Mouse (Mus musculus): ENCODE measurements at regions not wholly inside any gene's neighbourhood (a gene's known extent, or its start where the extent isn't known, plus 50 kb on each side); places are given as distances from the start of the nearest gene placed in this dataset.

- H3K9me3 ChIP-seq, result no peaks in the 10 kb centered on the region
- H3K27ac ChIP-seq, result no peak overlapping the region
- 79% methylated on average over 2 of the region's 2 CpGs for WGBS
- no peak overlapping the region for H3K9ac ChIP-seq
- no peak overlapping the region for H3K4me2 ChIP-seq
- H3K27me3 ChIP-seq, result no peaks in the 10 kb centered on the region
- no peaks in the 10 kb centered on the region for H3K4me1 ChIP-seq (replicated peaks)
- no peak overlapping the region for H3K4me3 ChIP-seq
- no peaks in the 10 kb centered on the region for H3K36me3 ChIP-seq
- ATAC-seq (ENCODE audit: low FRiP score), result no peak
These were observed 113.9 kb upstream of the Olfm3 start for GRCm38 (mm10) chr3:114790005-114790404.

GRCm38 (mm10) chr3:114833120-114833519, 70.8 kb upstream of the Olfm3 start:
- Histone ChIP-seq H3K27ac (no peak overlapping the region), H3K4me2 (no peak overlapping the region), H3K27me3 (no peaks in the 10 kb centered on the region), H3K4me1 (replicated peaks) (no peaks in the 10 kb centered on the region), H3K9ac (no peak overlapping the region), H3K9me3 (no peaks in the 10 kb centered on the region), H3K4me3 (no peak overlapping the region), H3K36me3 (no peaks in the 10 kb centered on the region)
- 88% methylated on average over 2 of the region's 2 CpGs for WGBS
- ATAC-seq (ENCODE audit: low FRiP score), result no peak

All from hindbrain, embryonic 13.5 days (tissue).